Mouse (Mus musculus): ENCODE data around the gene Nin.

The Nin gene

GRCm38 (mm10) chr12:70078471-70079025 lies 35.0 kb downstream of the Nin start:
- DNase-seq, result no peak

GRCm38 (mm10) chr12:70076493-70076892 lies 37.0 kb downstream of the Nin start:
- DNase-seq, result no peak

- DNase-seq, result no peak
These were observed 38.5 kb downstream of the Nin start for GRCm38 (mm10) chr12:70075001-70075400.

GRCm38 (mm10) chr12:70070888-70071287 lies 42.6 kb downstream of the Nin start:
- DNase-seq, result no peak

- no peak for DNase-seq
These were observed 43.2 kb downstream of the Nin start for GRCm38 (mm10) chr12:70070306-70070705.

GRCm38 (mm10) chr12:70068647-70069257 lies 44.8 kb downstream of the Nin start:
- no peak for DNase-seq

- DNase-seq, result no peak
These were observed 45.7 kb downstream of the Nin start for GRCm38 (mm10) chr12:70067849-70068248.

GRCm38 (mm10) chr12:70062114-70062513 lies 51.4 kb downstream of the Nin start:
- DNase-seq, result peak; percentile 21

- DNase-seq, result no peak
These were observed 54.3 kb downstream of the Nin start for GRCm38 (mm10) chr12:70058956-70059851.

GRCm38 (mm10) chr12:70050699-70051098 lies 62.8 kb downstream of the Nin start:
- DNase-seq, result no peak

- DNase-seq, result no peak
These were observed 64.8 kb downstream of the Nin start for GRCm38 (mm10) chr12:70048741-70049140.

- DNase-seq, result no peak
These were observed 66.2 kb downstream of the Nin start for GRCm38 (mm10) chr12:70047281-70047680.

- no peak for DNase-seq
These were observed 69.2 kb downstream of the Nin start for GRCm38 (mm10) chr12:70044353-70044752.

- no peak for DNase-seq
These were observed 70.1 kb downstream of the Nin start for GRCm38 (mm10) chr12:70043421-70043820.

GRCm38 (mm10) chr12:70040981-70041380 lies 72.5 kb downstream of the Nin start:
- no peak for DNase-seq

GRCm38 (mm10) chr12:70036722-70037305 lies 76.7 kb downstream of the Nin start:
- DNase-seq, result peak; percentile 50

GRCm38 (mm10) chr12:70026233-70026632 lies 87.3 kb downstream of the Nin start:
- DNase-seq, result no peak

- no peak for DNase-seq
These were observed 88.1 kb downstream of the Nin start for GRCm38 (mm10) chr12:70025431-70025830.

GRCm38 (mm10) chr12:70023580-70023979 lies 89.9 kb downstream of the Nin start:
- no peak for DNase-seq

GRCm38 (mm10) chr12:70018153-70018552 lies 95.4 kb downstream of the Nin start:
- no peak for DNase-seq

GRCm38 (mm10) chr12:70015936-70016335 lies 97.6 kb downstream of the Nin start:
- DNase-seq, result no peak

GRCm38 (mm10) chr12:70011681-70012080 lies 101.8 kb downstream of the Nin start:
- DNase-seq, result no peak

GRCm38 (mm10) chr12:70010356-70010755 lies 103.2 kb downstream of the Nin start:
- no peak for DNase-seq

GRCm38 (mm10) chr12:70005103-70005502 lies 108.4 kb downstream of the Nin start:
- no peak for DNase-seq
